24 mouse cellular contexts compared by ENCODE assay signal in the genomic region with DNA sequence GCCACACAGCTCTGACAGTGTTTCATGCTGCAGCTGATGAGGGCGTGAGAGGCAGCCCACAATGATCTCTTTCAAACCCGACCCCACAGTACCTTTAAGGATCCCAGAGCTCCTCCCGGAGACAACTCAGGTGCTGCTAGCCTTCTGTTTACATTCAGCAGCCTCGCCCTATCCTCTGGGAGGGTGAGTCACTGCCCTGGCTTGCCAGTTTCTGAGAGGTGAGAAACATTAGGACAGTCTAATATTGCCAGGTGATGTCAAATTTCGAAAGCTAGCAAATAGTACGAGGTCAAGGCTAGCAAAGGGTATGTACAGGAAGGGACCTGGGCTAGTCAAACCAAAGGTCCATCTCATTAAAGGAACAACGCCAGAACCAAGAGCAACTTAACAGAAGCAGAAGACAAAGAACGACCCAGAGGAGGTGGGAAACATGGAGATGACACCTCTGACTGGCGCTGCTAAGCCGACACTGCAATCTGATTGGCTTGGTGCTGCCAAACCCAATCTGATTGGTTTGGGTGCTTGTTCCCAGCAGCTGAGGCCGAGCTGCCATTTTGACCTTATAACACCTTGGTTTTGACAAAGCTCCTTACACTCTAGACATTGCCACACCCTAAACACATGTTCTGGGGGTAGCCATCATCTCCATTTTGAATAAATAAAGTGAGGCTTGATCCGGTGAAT. TPM values are rescaled to one million over a fixed set of nuclear protein-coding genes. Genes with fewer than 3 reads are reported as not detected.
DNase-seq lines count a peak whose midpoint lies in the region; ATAC-seq and TF ChIP-seq lines count a peak whose summit lies in the region.
"Had no signal": no experiment of that assay in that cellular context is flagged by ENCODE, and none has a peak within 500 bp of the region (broad histone marks: within the 10 kb centered on the region; RNA-seq: fewer than 3 reads in every experiment).

No protein-coding gene starts in this region.

- H3K9ac ChIP-seq in lung, embryonic 16.5 days (ENCODE audit: low read length) = no peak overlapping the region
- no peak overlapping the region for H3K9ac ChIP-seq in intestine, embryonic 14.5 days (ENCODE audit: low read length)
- no peak overlapping the region for H3K9ac ChIP-seq in midbrain, embryonic 14.5 days (replicated peaks; ENCODE audit: low read length)
- H3K9ac ChIP-seq: forebrain, postnatal 0 days; liver, embryonic 13.5 days; midbrain, embryonic 13.5 days had no signal

- H3K27me3 ChIP-seq in lung, embryonic 16.5 days (ENCODE audit: control insufficient read depth, insufficient read depth, low read depth, low read length) = no peaks in the 10 kb centered on the region
- no peaks in the 10 kb centered on the region for H3K27me3 ChIP-seq in intestine, embryonic 14.5 days (replicated peaks; ENCODE audit: control insufficient read depth, insufficient read depth, low read length)
- H3K27me3 ChIP-seq in small intestine, adult 2 months (ENCODE audit: control insufficient read depth, insufficient read depth, low read length) = no peaks in the 10 kb centered on the region
- no peaks in the 10 kb centered on the region for H3K27me3 ChIP-seq in midbrain, embryonic 14.5 days (ENCODE audit: control insufficient read depth, insufficient read depth, low read length)
- H3K27me3 ChIP-seq: liver, embryonic 13.5 days; midbrain, embryonic 13.5 days; Patski had no signal

- H3K9me3 ChIP-seq in lung, embryonic 16.5 days (ENCODE audit: control insufficient read depth, low read length) = no peaks in the 10 kb centered on the region
- 0 out of 2 replicates have a peak, but pooled peaks cover 2% of the 10 kb centered on the region for H3K9me3 ChIP-seq in intestine, embryonic 14.5 days (ENCODE audit: control insufficient read depth, low read length)
- H3K9me3 ChIP-seq in midbrain, embryonic 14.5 days (ENCODE audit: control insufficient read depth, low read length) = no peaks in the 10 kb centered on the region
- H3K9me3 ChIP-seq: forebrain, embryonic 10.5 days; limb, embryonic 10.5 days; liver, embryonic 13.5 days; midbrain, embryonic 13.5 days had no signal

- no peak overlapping the region for H3K27ac ChIP-seq in lung, embryonic 16.5 days (ENCODE audit: low read length)
- H3K27ac ChIP-seq in intestine, embryonic 14.5 days (ENCODE audit: low read depth) = no peak overlapping the region
- no peak overlapping the region for H3K27ac ChIP-seq in small intestine, adult 2 months (ENCODE audit: insufficient read depth, low read depth, low read length)
- no peak overlapping the region for H3K27ac ChIP-seq in midbrain, embryonic 14.5 days (replicated peaks; ENCODE audit: low read depth, low read length)
- H3K27ac ChIP-seq: forebrain, embryonic 10.5 days; left cerebral cortex, adult 2 months; limb, embryonic 10.5 days; liver, embryonic 13.5 days; midbrain, embryonic 13.5 days had no signal

- H3K36me3 ChIP-seq in lung, embryonic 16.5 days (ENCODE audit: control insufficient read depth, insufficient read depth, low read length) = no peaks in the 10 kb centered on the region
- no peaks in the 10 kb centered on the region for H3K36me3 ChIP-seq in intestine, embryonic 14.5 days (ENCODE audit: control insufficient read depth, insufficient read depth, low read length)
- no peaks in the 10 kb centered on the region for H3K36me3 ChIP-seq in small intestine, adult 2 months (ENCODE audit: control insufficient read depth, insufficient read depth, low read length)
- no peaks in the 10 kb centered on the region for H3K36me3 ChIP-seq in midbrain, embryonic 14.5 days (ENCODE audit: control insufficient read depth, insufficient read depth, low read length)
- H3K36me3 ChIP-seq: forebrain, embryonic 10.5 days; limb, embryonic 10.5 days; liver, embryonic 13.5 days; midbrain, embryonic 13.5 days had no signal

- WGBS in lung, embryonic 16.5 days = 57% methylated on average over 12 of the region's 12 CpGs
- 70% methylated on average over 12 of the region's 12 CpGs for WGBS in intestine, embryonic 14.5 days
- WGBS in small intestine, adult 2 months = 38% methylated on average over 12 of the region's 12 CpGs
- 83% methylated on average over 12 of the region's 12 CpGs for WGBS in midbrain, embryonic 14.5 days

- H3K4me3 ChIP-seq in lung, embryonic 16.5 days (ENCODE audit: low read length) = no peak overlapping the region
- no peak overlapping the region for H3K4me3 ChIP-seq in intestine, embryonic 14.5 days (ENCODE audit: low read depth, low read length)
- peak overlapping the region; percentile 40 for H3K4me3 ChIP-seq in small intestine, adult 2 months (ENCODE audit: low read depth, low read length)
- H3K4me3 ChIP-seq in midbrain, embryonic 14.5 days (replicated peaks; ENCODE audit: low read depth, low read length) = no peak overlapping the region
- H3K4me3 ChIP-seq: forebrain, embryonic 10.5 days; left cerebral cortex, adult 2 months; limb, embryonic 10.5 days; liver, embryonic 13.5 days; midbrain, embryonic 13.5 days had no signal

- ATAC-seq in lung, embryonic 16.5 days (ENCODE audit: low read depth) = peak; percentile 52; the same call in 1 of the 2 replicates
- peak; percentile 81; the same call in 1 of the 2 replicates for ATAC-seq in intestine, embryonic 14.5 days (replicated peaks; ENCODE audit: low FRiP score, low TSS enrichment, low read depth)
- no peak for ATAC-seq in midbrain, embryonic 14.5 days (ENCODE audit: low FRiP score, low TSS enrichment)
- ATAC-seq: forebrain, postnatal 0 days; hindbrain, embryonic 16.5 days; midbrain, embryonic 13.5 days; Patski had no signal

- TF ChIP-seq POLR2A in small intestine, adult 2 months (IDR thresholded peaks at IDR 0.05; ENCODE audit: low read depth, low read length) = no peak

- no peak for TF ChIP-seq CTCF in small intestine, adult 2 months (IDR thresholded peaks at IDR 0.05; ENCODE audit: extremely low read depth, insufficient read length, insufficient replicate concordance, low read depth, low read length)

- peak overlapping the region; percentile 15 for H3K4me2 ChIP-seq in lung, embryonic 16.5 days (ENCODE audit: low read depth, low read length)
- H3K4me2 ChIP-seq in intestine, embryonic 14.5 days (ENCODE audit: low read length) = peak overlapping the region; percentile 20; the same call in 1 of the 2 replicates
- H3K4me2 ChIP-seq in midbrain, embryonic 14.5 days (ENCODE audit: low read length) = no peak overlapping the region
- H3K4me2 ChIP-seq: liver, embryonic 13.5 days; midbrain, embryonic 13.5 days had no signal

- no peak for DNase-seq in lung, postnatal 4 days
- DNase-seq in R1 (ENCODE audit: low read depth, low spot score) = peak; percentile 65
- no peak for DNase-seq in intestine, embryonic 14.5 days (ENCODE audit: low spot score)
- DNase-seq in cerebellum, adult 9-11 months = no peak
- DNase-seq in heart, adult 9 months (ENCODE audit: low spot score in 2 of 2) = no peak
- no peak for DNase-seq in midbrain, embryonic 14.5 days
- DNase-seq: adrenal gland, postnatal 14 days; cerebellum, postnatal 10 days; forebrain, postnatal 0 days; heart, adult 18-20 months; heart, postnatal 4 days; kidney, adult 2 months; kidney, postnatal 10 days; layer of hippocampus, adult 9-11 months; liver, embryonic 13.5 days; thymus, postnatal 25 days had no signal

- peaks cover 8% of the 10 kb centered on the region; the same call in 1 of the 2 replicates for H3K4me1 ChIP-seq in lung, embryonic 16.5 days (replicated peaks; ENCODE audit: control insufficient read depth, insufficient read depth, low read length)
- H3K4me1 ChIP-seq in intestine, embryonic 14.5 days (replicated peaks; ENCODE audit: control insufficient read depth, insufficient read depth, low read length) = no peaks in the 10 kb centered on the region; the same call in 1 of the 2 replicates
- H3K4me1 ChIP-seq in small intestine, adult 2 months (ENCODE audit: control insufficient read depth, insufficient read depth, insufficient read length, low read length) = peaks cover 3% of the 10 kb centered on the region; the same call in 1 of the 2 replicates
- H3K4me1 ChIP-seq in midbrain, embryonic 14.5 days (ENCODE audit: control insufficient read depth, insufficient read depth, low read length) = no peaks in the 10 kb centered on the region
- H3K4me1 ChIP-seq: forebrain, embryonic 10.5 days; liver, embryonic 13.5 days; midbrain, embryonic 13.5 days had no signal

RNA-seq across cellular contexts. Expression of gene Bmp6, which starts 32.4 kb away (rescaled TPM):
- polyA plus RNA-seq in lung, embryonic 16.5 days (2015; fragmentation: Nextera tagmentation; extraction: Ambion mirVana) = 1.3 and 1.6 TPM in 2 replicates
- polyA plus RNA-seq in intestine, embryonic 14.5 days (2014; fragmentation: Nextera tagmentation; extraction: Ambion mirVana) = 1.7 and 1.9 TPM in 2 replicates
- polyA plus RNA-seq in small intestine, adult 2 months (2012; rRNA removed) = 2.9 and 5.2 TPM in 2 replicates
- polyA plus RNA-seq in midbrain, embryonic 14.5 days (2014; fragmentation: Nextera tagmentation; extraction: Ambion mirVana) = 0.86 and 4.2 TPM in 2 replicates
